Mouse (Mus musculus) hindbrain, postnatal 0 days (tissue): ENCODE results near the gene 2310079G19Rik. TPM values are rescaled to one million over a fixed set of nuclear protein-coding genes. Genes with fewer than 3 reads are reported as not detected.

Experiments used
- ATAC-seq: fragments of 200-750 bp; cut with Nextera tagmentation; 2 replicates; pipeline ENCODE4 v1.8.0; 2017; ENCODE audit warnings: mild to moderate bottlenecking, moderate TSS enrichment, moderate library complexity
- DNase-seq: peaks from one replicate; pipeline ENCODE4 v3.0.0-alpha.2; 2015; ENCODE audit warnings: low spot score
- H3K27ac ChIP-seq: fragments of 300-500 bp; sonication (generic); 2 replicates; pipeline ENCODE4 v1.5.1; 2014; ENCODE audit warnings: mild to moderate bottlenecking
- H3K27me3 ChIP-seq: fragments of 300-500 bp; sonication (generic); 2 replicates; pipeline ENCODE4 v1.6.1; 2014; ENCODE audit warnings: low read length, mixed read lengths; ENCODE audit not compliant: insufficient read depth
- H3K36me3 ChIP-seq: fragments of 300-500 bp; sonication (generic); 2 replicates; pipeline ENCODE4 v1.6.1; 2014; ENCODE audit warnings: low read length, mixed read lengths; ENCODE audit not compliant: insufficient read depth
- H3K4me1 ChIP-seq: fragments of 300-500 bp; sonication (generic); 2 replicates; pipeline ENCODE4 v1.6.1; 2014; ENCODE audit warnings: antibody characterized with exemption, low read length, mixed read lengths; ENCODE audit not compliant: insufficient read depth
- H3K4me2 ChIP-seq: fragments of 300-500 bp; sonication (generic); 2 replicates; pipeline ENCODE4 v1.6.1; 2014; ENCODE audit warnings: low read depth, mild to moderate bottlenecking, low read length, moderate library complexity, mixed read lengths
- H3K4me3 ChIP-seq: fragments of 300-500 bp; sonication (generic); 2 replicates; pipeline ENCODE4 v1.5.1; 2014; ENCODE audit warnings: low read length
- H3K9ac ChIP-seq: fragments of 300-500 bp; sonication (generic); replicated peaks from 2 replicates; pipeline ENCODE4 v1.6.1; 2014; ENCODE audit warnings: mild to moderate bottlenecking, low read length, moderate library complexity, mixed read lengths
- H3K9me3 ChIP-seq: fragments of 300-500 bp; sonication (generic); 2 replicates; pipeline ENCODE4 v1.6.1; 2016; ENCODE audit warnings: low read length, mixed read lengths
- CTCF ChIP-seq: IDR thresholded peaks from 2 replicates; pipeline ENCODE4 v1.5.1; 2016; ENCODE audit warnings: antibody characterized with exemption, control low read depth, low read depth
- WGBS: fragments of 180-500 bp; shearing (Covaris S2); extraction: QIAGEN DNeasy Blood & Tissue Kit; methylation state at CpG from one replicate; pipeline ENCODE4 v1.1.7; 2014; 5-methylcytosine and 5-hydroxymethylcytosine counted together
- polyA plus RNA-seq: library from polyadenylated mRNA; unstranded; fragments of >200 nt; fragmentation: Nextera tagmentation; extraction: Ambion mirVana; gene quantifications from 2 replicates; pipeline ENCODE4 v1.2.1, GENCODE M21; 2015
- total RNA-seq: library from RNA; depleted of rRNA; stranded (reverse); fragments of >200 nt; gene quantifications from 2 replicates; pipeline ENCODE4 v1.2.3, GENCODE M21; 2014; rRNA removed

2310079G19Rik gene
- total and polyA plus RNA-seq, 2 experiments from 2014 or later, result not detected

DNA sequence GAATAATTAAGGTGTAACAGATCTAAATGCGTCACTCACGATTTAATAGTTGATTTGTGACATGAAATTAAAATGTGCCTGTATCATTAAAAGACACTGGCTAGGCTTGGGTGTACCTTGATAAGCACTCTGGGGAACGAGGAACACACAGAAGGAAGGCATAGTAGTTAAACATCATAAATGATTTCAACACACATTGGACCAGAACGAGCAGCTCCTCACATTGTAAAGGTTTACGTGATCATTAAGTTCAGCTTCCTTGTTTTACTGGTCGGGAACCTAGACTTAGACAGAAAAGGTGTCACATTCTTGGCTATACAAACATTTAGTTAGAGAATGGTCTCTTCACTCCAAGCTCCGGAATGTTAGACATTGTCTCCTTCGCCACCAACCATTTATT lies 27.2 kb downstream of the 2310079G19Rik start:
- no peak overlapping the region for H3K9ac ChIP-seq
- H3K4me2 ChIP-seq, result no peak overlapping the region
- no peaks in the 10 kb centered on the region for H3K36me3 ChIP-seq
- 84% methylated on average over 8 of the region's 8 CpGs for WGBS
- no peak overlapping the region for H3K27ac ChIP-seq
- TF ChIP-seq CTCF, result no peak
- DNase-seq (no peak), ATAC-seq (no peak)
- H3K9me3 ChIP-seq, result no peaks in the 10 kb centered on the region
- H3K27me3 ChIP-seq, result no peaks in the 10 kb centered on the region
- H3K4me3 ChIP-seq, result no peak overlapping the region
- no peaks in the 10 kb centered on the region for H3K4me1 ChIP-seq

DNA sequence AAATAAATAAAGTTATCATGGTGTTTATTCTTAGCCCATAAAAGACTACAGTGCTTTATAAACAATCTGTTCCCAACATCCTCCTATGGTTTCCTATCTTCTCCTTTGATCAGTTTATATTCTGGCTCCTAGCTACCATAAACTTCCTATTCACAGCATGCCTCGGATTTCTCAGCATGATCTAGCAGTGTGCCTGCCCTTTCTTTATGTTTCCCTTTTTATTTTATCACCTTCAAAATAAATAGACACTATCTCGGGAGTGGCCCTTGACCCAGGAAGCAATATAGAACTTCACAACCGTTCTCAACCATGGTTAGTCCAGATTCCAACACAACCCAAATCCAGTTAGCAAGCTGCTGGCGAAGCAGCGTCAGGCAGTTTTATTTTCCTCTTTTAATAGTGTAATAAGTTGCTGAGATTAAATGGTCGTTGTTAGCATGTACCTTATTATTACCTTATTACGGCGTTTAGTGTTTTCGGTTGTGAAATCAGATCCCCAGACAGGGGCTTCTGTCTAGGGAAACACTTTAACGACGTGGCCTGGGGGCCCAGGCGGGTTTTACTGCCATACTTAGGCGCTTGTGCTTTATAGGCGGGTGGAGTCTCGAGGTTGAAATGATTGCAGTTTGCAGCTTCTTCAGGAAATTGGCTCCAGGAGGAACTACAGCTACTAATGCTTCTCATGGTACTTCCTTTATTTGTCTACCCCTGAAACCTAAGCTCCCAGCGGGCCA lies 27.8 kb downstream of the 2310079G19Rik start:
- Histone ChIP-seq H3K4me3 (no peak overlapping the region), H3K4me2 (no peak overlapping the region), H3K27ac (no peak overlapping the region), H3K9me3 (no peaks in the 10 kb centered on the region), H3K27me3 (no peaks in the 10 kb centered on the region), H3K4me1 (no peaks in the 10 kb centered on the region), H3K9ac (no peak overlapping the region), H3K36me3 (no peaks in the 10 kb centered on the region)
- 71% methylated on average over 16 of the region's 16 CpGs for WGBS
- TF ChIP-seq CTCF, result no peak
- ATAC-seq (no peak), DNase-seq (no peak)

DNA sequence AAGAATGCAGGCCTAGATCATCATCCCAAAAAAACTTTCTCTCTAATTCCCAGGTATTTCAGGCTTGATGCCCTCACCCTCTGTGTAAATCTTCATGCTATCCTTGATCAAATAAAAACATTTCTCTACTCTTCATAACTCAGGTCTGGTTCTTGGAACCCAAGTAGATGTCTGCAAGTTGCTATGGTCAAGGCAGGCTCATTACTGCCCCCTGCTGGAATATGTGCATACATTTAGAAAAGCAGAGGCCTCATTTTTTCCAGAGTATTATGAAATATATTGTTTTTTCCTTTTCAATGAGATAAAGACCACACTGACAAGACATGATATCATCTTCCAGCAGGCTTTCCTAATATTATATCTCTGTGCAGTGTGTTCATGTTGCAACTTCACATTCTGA lies 34.7 kb downstream of the 2310079G19Rik start:
- no peak overlapping the region for H3K27ac ChIP-seq
- H3K9me3 ChIP-seq, result no peaks in the 10 kb centered on the region
- TF ChIP-seq CTCF, result peak; percentile 40
- no peak overlapping the region for H3K4me2 ChIP-seq
- ATAC-seq (no peak), DNase-seq (no peak)
- H3K36me3 ChIP-seq, result no peaks in the 10 kb centered on the region
- no peak overlapping the region for H3K9ac ChIP-seq
- no peaks in the 10 kb centered on the region for H3K4me1 ChIP-seq
- H3K4me3 ChIP-seq, result no peak overlapping the region
- no peaks in the 10 kb centered on the region for H3K27me3 ChIP-seq

DNA sequence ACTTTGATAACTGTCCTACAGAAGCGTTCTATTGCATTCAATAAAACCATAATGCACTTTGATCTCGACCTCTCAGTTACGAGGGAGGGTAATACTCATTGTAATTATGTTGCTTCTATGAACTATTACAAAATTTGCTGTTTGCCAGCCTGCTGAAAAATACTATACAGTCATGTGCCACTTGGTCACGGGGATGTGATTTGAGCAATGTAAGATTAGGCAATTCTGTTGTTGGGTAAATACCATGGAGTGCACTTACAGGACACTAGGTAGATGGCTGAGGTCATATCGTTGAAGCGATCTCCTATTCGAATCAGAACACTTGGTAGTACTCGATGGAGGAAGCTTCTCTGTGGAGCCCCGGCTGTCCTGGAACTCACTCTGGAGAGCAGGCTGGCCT lies 44.1 kb downstream of the 2310079G19Rik start:
- no peak for DNase-seq
- Histone ChIP-seq H3K36me3 (no peaks in the 10 kb centered on the region), H3K9me3 (no peaks in the 10 kb centered on the region), H3K27me3 (no peaks in the 10 kb centered on the region), H3K4me3 (no peak overlapping the region), H3K27ac (no peak overlapping the region), H3K9ac (no peak overlapping the region), H3K4me2 (no peak overlapping the region), H3K4me1 (no peaks in the 10 kb centered on the region)
- ATAC-seq, result no peak
- 92% methylated on average over 9 of the region's 9 CpGs for WGBS
- no peak for TF ChIP-seq CTCF

Other genes with a start within 250 kb of the 2310079G19Rik start
- gene Cldn17, start 120.7 kb downstream of the 2310079G19Rik start, total RNA-seq, result not detected in 2 replicates
- not detected in 2 replicates for gene Cldn17, start 120.7 kb downstream of the 2310079G19Rik start, polyA plus RNA-seq
- gene Cldn8, start 64.5 kb downstream of the 2310079G19Rik start, total RNA-seq, result not detected in 2 replicates
- not detected in 2 replicates for gene Cldn8, start 64.5 kb downstream of the 2310079G19Rik start, polyA plus RNA-seq
- not detected in 2 replicates for gene Krtap24-1, start 15.4 kb downstream of the 2310079G19Rik start, total RNA-seq
- gene Krtap24-1, start 15.4 kb downstream of the 2310079G19Rik start, polyA plus RNA-seq, result not detected in 2 replicates
- gene Krtap26-1, start 20.1 kb upstream of the 2310079G19Rik start, total RNA-seq, result not detected in 2 replicates
- gene Krtap26-1, start 20.1 kb upstream of the 2310079G19Rik start, polyA plus RNA-seq, result not detected in 2 replicates
- gene Krtap27-1, start 44.0 kb upstream of the 2310079G19Rik start, total RNA-seq, result not detected in 2 replicates
- gene Krtap27-1, start 44.0 kb upstream of the 2310079G19Rik start, polyA plus RNA-seq, result not detected in 2 replicates
- gene 2310061N02Rik, start 80.3 kb upstream of the 2310079G19Rik start, total RNA-seq, result not detected in 2 replicates
- gene 2310061N02Rik, start 80.3 kb upstream of the 2310079G19Rik start, polyA plus RNA-seq, result not detected in 2 replicates
- not detected in 2 replicates for gene Krtap13-1, start 101.2 kb upstream of the 2310079G19Rik start, total RNA-seq
- gene Krtap13-1, start 101.2 kb upstream of the 2310079G19Rik start, polyA plus RNA-seq, result not detected in 2 replicates
- gene Krtap13, start 124.0 kb upstream of the 2310079G19Rik start, total RNA-seq, result not detected in 2 replicates
- gene Krtap13, start 124.0 kb upstream of the 2310079G19Rik start, polyA plus RNA-seq, result not detected in 2 replicates
- not detected in 2 replicates for gene 2310034C09Rik, start 131.2 kb upstream of the 2310079G19Rik start, total RNA-seq
- not detected in 2 replicates for gene 2310034C09Rik, start 131.2 kb upstream of the 2310079G19Rik start, polyA plus RNA-seq
- not detected in 2 replicates for gene 2310057N15Rik, start 146.5 kb upstream of the 2310079G19Rik start, total RNA-seq
- not detected in 2 replicates for gene 2310057N15Rik, start 146.5 kb upstream of the 2310079G19Rik start, polyA plus RNA-seq
- not detected in 2 replicates for gene Gm5965, start 150.2 kb upstream of the 2310079G19Rik start, total RNA-seq
- gene Gm5965, start 150.2 kb upstream of the 2310079G19Rik start, polyA plus RNA-seq, result not detected in 2 replicates
- not detected in 2 replicates for gene Gm20741, start 184.6 kb upstream of the 2310079G19Rik start, total RNA-seq
- gene Gm20741, start 184.6 kb upstream of the 2310079G19Rik start, polyA plus RNA-seq, result not detected in 2 replicates
- not detected in 2 replicates for gene Krtap15, start 192.5 kb upstream of the 2310079G19Rik start, total RNA-seq
- not detected in 2 replicates for gene Krtap15, start 192.5 kb upstream of the 2310079G19Rik start, polyA plus RNA-seq
- not detected in 2 replicates for gene Krtap14, start 198.5 kb upstream of the 2310079G19Rik start, total RNA-seq
- gene Krtap14, start 198.5 kb upstream of the 2310079G19Rik start, polyA plus RNA-seq, result not detected in 2 replicates
- not detected in 2 replicates for gene Krtap19-1, start 241.7 kb upstream of the 2310079G19Rik start, total RNA-seq
- gene Krtap19-1, start 241.7 kb upstream of the 2310079G19Rik start, polyA plus RNA-seq, result not detected in 2 replicates
- gene Krtap19-2, start 246.6 kb upstream of the 2310079G19Rik start, total RNA-seq, result not detected in 2 replicates
- not detected in 2 replicates for gene Krtap19-2, start 246.6 kb upstream of the 2310079G19Rik start, polyA plus RNA-seq